Mouse (Mus musculus): Measurements from ENCODE around the gene Fbxw11. TPM values are rescaled to one million over a fixed set of nuclear protein-coding genes. Genes with fewer than 3 reads are reported as not detected.
"Not testable (repeated sequence)": the region's sequence is repeated elsewhere in the genome, so short reads cannot be mapped to it uniquely, and the experiment has no call there.

The Fbxw11 gene
- polyA plus RNA-seq, 1 experiment from 2014 or later, result 114 TPM

GRCm38 (mm10) chr11:32682335-32683102 is 40.0 kb downstream of the Fbxw11 start:
- H3K27ac ChIP-seq, result no peak overlapping the region
- ATAC-seq, result no peak
- peaks cover 41% of the 10 kb centered on the region for H3K4me1 ChIP-seq (replicated peaks)
- WGBS, result 89% methylated on average over 5 of the region's 5 CpGs
- H3K9me3 ChIP-seq, result no peaks in the 10 kb centered on the region
- H3K4me2 ChIP-seq (replicated peaks), result no peak overlapping the region
- no peaks in the 10 kb centered on the region for H3K27me3 ChIP-seq
- H3K9ac ChIP-seq (replicated peaks), result no peak overlapping the region
- no peak overlapping the region for H3K4me3 ChIP-seq (replicated peaks)
- no peaks in the 10 kb centered on the region for H3K36me3 ChIP-seq

- no peak overlapping the region for H3K4me3 ChIP-seq (replicated peaks)
- peaks cover 36% of the 10 kb centered on the region for H3K4me1 ChIP-seq (replicated peaks)
- no peak overlapping the region for H3K9ac ChIP-seq (replicated peaks)
- no peaks in the 10 kb centered on the region for H3K36me3 ChIP-seq
- H3K4me2 ChIP-seq (replicated peaks), result no peak overlapping the region
- ATAC-seq, result no peak
- H3K9me3 ChIP-seq, result no peaks in the 10 kb centered on the region
- H3K27ac ChIP-seq, result no peak overlapping the region
- H3K27me3 ChIP-seq, result no peaks in the 10 kb centered on the region
- WGBS, result 80% methylated on average over 3 of the region's 3 CpGs
Observed at GRCm38 (mm10) chr11:32684690-32685254, 42.2 kb downstream of the Fbxw11 start.

GRCm38 (mm10) chr11:32688245-32688855 is 45.8 kb downstream of the Fbxw11 start:
- Histone ChIP-seq H3K4me3 (replicated peaks) (no peak overlapping the region), H3K27me3 (no peaks in the 10 kb centered on the region), H3K4me1 (replicated peaks) (peaks cover 15% of the 10 kb centered on the region), H3K9me3 (no peaks in the 10 kb centered on the region), H3K27ac (no peak overlapping the region), H3K36me3 (no peaks in the 10 kb centered on the region), H3K9ac (replicated peaks) (no peak overlapping the region), H3K4me2 (replicated peaks) (no peak overlapping the region)
- no peak for ATAC-seq
- WGBS, result 97% methylated on average over 2 of the region's 2 CpGs

- Histone ChIP-seq H3K27me3 (no peaks in the 10 kb centered on the region), H3K4me2 (replicated peaks) (no peak overlapping the region), H3K9me3 (no peaks in the 10 kb centered on the region), H3K4me1 (replicated peaks) (peaks cover 8% of the 10 kb centered on the region), H3K36me3 (no peaks in the 10 kb centered on the region), H3K27ac (no peak overlapping the region), H3K4me3 (replicated peaks) (no peak overlapping the region), H3K9ac (replicated peaks) (no peak overlapping the region)
- 93% methylated on average over 1 of the region's 1 CpGs for WGBS
- ATAC-seq, result no peak
Observed at GRCm38 (mm10) chr11:32689510-32689909, 47.0 kb downstream of the Fbxw11 start.

- H3K9ac ChIP-seq (replicated peaks), result no peak overlapping the region
- 90% methylated on average over 1 of the region's 1 CpGs for WGBS
- no peaks in the 10 kb centered on the region for H3K9me3 ChIP-seq
- peaks cover 17% of the 10 kb centered on the region for H3K4me1 ChIP-seq (replicated peaks)
- H3K36me3 ChIP-seq, result no peaks in the 10 kb centered on the region
- H3K27ac ChIP-seq, result no peak overlapping the region
- ATAC-seq, result no peak
- H3K4me3 ChIP-seq (replicated peaks), result no peak overlapping the region
- H3K27me3 ChIP-seq, result no peaks in the 10 kb centered on the region
- no peak overlapping the region for H3K4me2 ChIP-seq (replicated peaks)
Observed at GRCm38 (mm10) chr11:32692834-32693233, 50.3 kb downstream of the Fbxw11 start.

- Histone ChIP-seq H3K27me3 (no peaks in the 10 kb centered on the region), H3K4me2 (replicated peaks) (no peak overlapping the region), H3K9me3 (no peaks in the 10 kb centered on the region), H3K36me3 (no peaks in the 10 kb centered on the region), H3K4me1 (replicated peaks) (peaks cover 21% of the 10 kb centered on the region), H3K9ac (replicated peaks) (no peak overlapping the region), H3K27ac (no peak overlapping the region), H3K4me3 (replicated peaks) (no peak overlapping the region)
- ATAC-seq, result no peak
- WGBS, result 73% methylated on average over 7 of the region's 7 CpGs
Observed at GRCm38 (mm10) chr11:32693431-32694141, 51.1 kb downstream of the Fbxw11 start.

GRCm38 (mm10) chr11:32694322-32695003 is 51.9 kb downstream of the Fbxw11 start:
- peaks cover 21% of the 10 kb centered on the region for H3K4me1 ChIP-seq (replicated peaks)
- not testable (repeated sequence) for H3K27ac ChIP-seq; H3K36me3 ChIP-seq; H3K9me3 ChIP-seq; ATAC-seq; H3K27me3 ChIP-seq; H3K4me3 ChIP-seq (replicated peaks); H3K4me2 ChIP-seq (replicated peaks); H3K9ac ChIP-seq (replicated peaks)
- 66% methylated on average over 9 of the region's 9 CpGs for WGBS

GRCm38 (mm10) chr11:32696446-32697090 is 54.0 kb downstream of the Fbxw11 start:
- WGBS, result 56% methylated on average over 2 of the region's 2 CpGs
- no peaks in the 10 kb centered on the region for H3K27me3 ChIP-seq
- no peak overlapping the region for H3K4me3 ChIP-seq (replicated peaks)
- no peak overlapping the region for H3K9ac ChIP-seq (replicated peaks)
- H3K4me1 ChIP-seq (replicated peaks), result peaks cover 27% of the 10 kb centered on the region
- no peak for ATAC-seq
- no peaks in the 10 kb centered on the region for H3K9me3 ChIP-seq
- no peak overlapping the region for H3K4me2 ChIP-seq (replicated peaks)
- H3K27ac ChIP-seq, result no peak overlapping the region
- no peaks in the 10 kb centered on the region for H3K36me3 ChIP-seq

- no peak for ATAC-seq
- H3K4me3 ChIP-seq (replicated peaks), result no peak overlapping the region
- H3K27ac ChIP-seq, result no peak overlapping the region
- 82% methylated on average over 3 of the region's 3 CpGs for WGBS
- H3K36me3 ChIP-seq, result no peaks in the 10 kb centered on the region
- no peak overlapping the region for H3K9ac ChIP-seq (replicated peaks)
- peaks cover 32% of the 10 kb centered on the region for H3K4me1 ChIP-seq (replicated peaks)
- no peaks in the 10 kb centered on the region for H3K9me3 ChIP-seq
- no peaks in the 10 kb centered on the region for H3K27me3 ChIP-seq
- H3K4me2 ChIP-seq (replicated peaks), result no peak overlapping the region
Observed at GRCm38 (mm10) chr11:32697695-32698094, 55.2 kb downstream of the Fbxw11 start.

- Histone ChIP-seq H3K4me1 (replicated peaks) (peaks cover 39% of the 10 kb centered on the region), H3K4me3 (replicated peaks) (no peak overlapping the region), H3K9me3 (no peaks in the 10 kb centered on the region), H3K36me3 (no peaks in the 10 kb centered on the region), H3K4me2 (replicated peaks) (no peak overlapping the region), H3K9ac (replicated peaks) (no peak overlapping the region), H3K27ac (no peak overlapping the region), H3K27me3 (no peaks in the 10 kb centered on the region)
- no peak for ATAC-seq
- 85% methylated on average over 3 of the region's 3 CpGs for WGBS
Observed at GRCm38 (mm10) chr11:32699913-32700493, 57.5 kb downstream of the Fbxw11 start.

- H3K4me3 ChIP-seq (replicated peaks), result no peak overlapping the region
- H3K27me3 ChIP-seq, result no peaks in the 10 kb centered on the region
- H3K9me3 ChIP-seq, result no peaks in the 10 kb centered on the region
- no peaks in the 10 kb centered on the region for H3K36me3 ChIP-seq
- no peak overlapping the region for H3K27ac ChIP-seq
- ATAC-seq, result no peak
- no peak overlapping the region for H3K9ac ChIP-seq (replicated peaks)
- peaks cover 25% of the 10 kb centered on the region for H3K4me1 ChIP-seq (replicated peaks)
- no peak overlapping the region for H3K4me2 ChIP-seq (replicated peaks)
- WGBS, result 90% methylated on average over 3 of the region's 3 CpGs
Observed at GRCm38 (mm10) chr11:32701566-32701965, 59.0 kb downstream of the Fbxw11 start.
